17 mouse cellular contexts compared by ENCODE assay signal in genomic region chr14:38992574-38992866, GRCm38 (mm10).
"Had no signal": no experiment of that assay in that cellular context is flagged by ENCODE, and none has a peak within 500 bp of the region (broad histone marks: within the 10 kb centered on the region; RNA-seq: fewer than 3 reads in every experiment).

No protein-coding gene starts in this region.

- H3K9ac ChIP-seq: kidney, embryonic 15.5 days; limb, embryonic 12.5 days; limb, embryonic 15.5 days; liver, embryonic 14.5 days; liver, postnatal 0 days; lung, embryonic 14.5 days; neural tube, embryonic 12.5 days; neural tube, embryonic 15.5 days had no signal

- ATAC-seq: liver, postnatal 0 days; lung, postnatal 0 days had no signal

- H3K27me3 ChIP-seq: kidney, embryonic 15.5 days; limb, embryonic 12.5 days; limb, embryonic 15.5 days; neural tube, embryonic 12.5 days; neural tube, embryonic 15.5 days had no signal

- DNase-seq: kidney, adult 11 months; liver, postnatal 0 days; right cerebral cortex, postnatal 4 days; thymus, adult 2 months; thymus, postnatal 14 days; thymus, postnatal 4 days had no signal

- H3K36me3 ChIP-seq: kidney, embryonic 15.5 days; limb, embryonic 12.5 days; limb, embryonic 15.5 days; neural tube, embryonic 12.5 days; neural tube, embryonic 15.5 days had no signal

- H3K4me2 ChIP-seq: kidney, embryonic 15.5 days; limb, embryonic 12.5 days; limb, embryonic 15.5 days; liver, embryonic 11.5 days; lung, embryonic 14.5 days; neural tube, embryonic 12.5 days; neural tube, embryonic 15.5 days had no signal

- H3K9me3 ChIP-seq: kidney, embryonic 15.5 days; limb, embryonic 12.5 days; limb, embryonic 15.5 days; neural tube, embryonic 12.5 days; neural tube, embryonic 15.5 days had no signal

- H3K27ac ChIP-seq: kidney, embryonic 15.5 days; limb, embryonic 12.5 days; limb, embryonic 15.5 days; liver, embryonic 14.5 days; macrophage; neural tube, embryonic 12.5 days; neural tube, embryonic 15.5 days; stomach, postnatal 0 days had no signal

- H3K4me1 ChIP-seq: kidney, embryonic 15.5 days; limb, embryonic 12.5 days; limb, embryonic 15.5 days; neural tube, embryonic 12.5 days had no signal

- H3K4me3 ChIP-seq: kidney, embryonic 15.5 days; limb, embryonic 12.5 days; limb, embryonic 15.5 days; neural tube, embryonic 12.5 days; neural tube, embryonic 15.5 days had no signal
